Mouse (Mus musculus) megakaryocyte progenitor cell, adult 5-6 weeks (primary cell): ENCODE data around the gene Glycam1. TPM values are rescaled to one million over a fixed set of nuclear protein-coding genes. Genes with fewer than 3 reads are reported as not detected.

Experiments
- ATAC-seq: replicated peaks from 2 replicates; pipeline ENCODE4 v1.8.0; 2016; ENCODE audit warnings: mild to moderate bottlenecking, moderate TSS enrichment, inconsistent platforms; ENCODE audit not compliant: poor library complexity
- total RNA-seq, 2 experiments: library from RNA; stranded (forward) in 1 of 2; stranded (reverse) in 1 of 2; fragments of 157-497, 149-512 nt in 1 of 2; fragments of 200-1000 nt in 1 of 2; gene quantifications; 2 replicates each; pipeline versions ENCODE4 v1.2.3 to v1.2.4; 2015 to 2017

The Glycam1 gene
- total RNA-seq (2015) (not detected in 2 replicates), total RNA-seq (2017) (not detected in 2 replicates)

DNA sequence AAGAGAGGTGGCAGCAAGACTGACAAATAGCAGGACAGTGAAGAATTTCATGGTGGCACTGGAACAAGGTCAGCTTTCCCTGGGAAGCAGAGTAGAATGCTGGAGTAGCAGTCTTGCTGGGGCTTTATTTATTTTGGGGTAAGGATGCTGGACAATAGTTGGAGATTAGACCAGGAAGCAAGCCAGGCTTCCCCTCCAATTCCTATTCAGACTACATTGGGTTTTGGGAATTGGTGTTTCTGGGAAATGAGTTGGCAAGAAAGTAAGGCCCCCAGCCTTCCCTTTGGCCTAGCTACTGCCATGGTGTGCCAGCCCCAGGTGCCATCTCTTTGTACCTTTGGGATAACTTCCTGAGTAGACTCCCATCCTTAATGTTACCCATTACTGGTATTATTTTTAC lies at the start of gene Glycam1:
TSS of gene Glycam1 (minus strand) at position 101 of the 400 bp plus-strand sequence.
- ATAC-seq: no peak

DNA sequence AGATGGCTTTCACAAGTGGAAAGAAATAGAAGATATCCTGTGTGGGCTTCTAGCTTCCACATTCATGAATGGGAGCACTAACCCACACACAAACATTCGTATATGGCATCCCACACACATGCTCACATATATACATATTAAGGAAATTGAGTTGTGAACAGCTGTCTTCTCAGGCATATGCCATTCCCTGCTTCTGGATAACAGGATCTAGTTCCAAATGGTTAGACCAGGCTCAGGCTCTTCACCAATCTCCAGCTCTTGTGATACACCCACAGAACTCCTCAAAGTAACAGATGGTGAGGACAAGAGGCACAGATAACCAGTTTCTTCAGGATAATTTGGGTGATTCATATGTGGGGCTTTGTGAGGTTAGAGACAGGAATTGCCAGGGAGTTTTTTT lies 39.6 kb upstream of the Glycam1 start:
- no peak for ATAC-seq

- ATAC-seq: no peak
These were observed 25.9 kb upstream of the Glycam1 start for GRCm38 (mm10) chr15:103590779-103591178.

DNA sequence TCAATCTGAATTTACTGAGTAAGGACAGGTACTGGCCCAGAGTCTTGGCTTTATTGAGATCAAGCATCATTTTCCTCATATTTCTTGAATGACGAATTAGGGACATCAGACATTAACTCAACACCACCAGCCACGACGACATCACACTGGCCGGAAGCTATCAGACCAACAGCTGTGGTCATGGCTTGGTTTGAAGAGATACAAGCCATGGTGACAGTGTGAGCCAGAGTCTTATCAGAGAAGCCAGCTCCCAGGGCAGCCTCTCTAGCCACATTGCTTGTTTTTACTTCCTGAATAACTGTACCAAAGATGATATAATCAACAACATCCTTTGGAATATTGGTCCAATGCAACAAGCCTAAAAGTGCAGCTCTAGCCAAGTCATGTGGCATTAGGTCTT lies 22.9 kb upstream of the Glycam1 start:
- peak; percentile 63 for ATAC-seq

- ATAC-seq: no peak
These were observed 21.0 kb upstream of the Glycam1 start for GRCm38 (mm10) chr15:103585876-103586275.

DNA sequence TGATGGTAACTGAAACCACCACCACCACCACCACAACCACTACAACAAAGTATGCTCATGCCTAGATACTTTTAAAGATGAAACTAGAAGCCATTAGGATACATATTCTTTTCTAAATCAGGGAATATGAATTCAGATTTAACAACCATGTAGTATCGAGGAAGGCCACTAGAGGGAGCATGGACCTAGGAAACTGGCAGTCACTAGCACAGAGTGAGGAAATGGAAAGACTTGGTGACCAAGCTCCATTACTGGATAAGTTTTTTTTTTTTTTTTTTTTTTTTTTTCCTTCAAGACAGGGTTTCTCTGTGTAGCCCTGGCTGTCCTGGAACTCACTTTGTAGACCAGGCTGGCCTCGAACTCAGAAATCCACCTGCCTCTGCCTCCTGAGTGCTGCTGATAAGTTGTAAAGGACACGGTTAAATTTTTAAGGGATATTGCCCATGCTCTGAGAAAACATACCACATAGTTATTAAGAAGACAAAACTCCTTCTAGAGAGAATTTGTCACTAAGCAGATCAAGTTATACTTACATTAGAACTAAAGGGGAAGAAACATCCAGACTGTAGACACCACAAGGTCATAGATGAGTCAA lies 12.7 kb downstream of the Glycam1 start:
- ATAC-seq: peak; percentile 94

- no peak for ATAC-seq
These were observed 13.8 kb downstream of the Glycam1 start for GRCm38 (mm10) chr15:103551053-103551452.

- ATAC-seq: peak; percentile 53; the same call in 1 of the 2 replicates
These were observed 15.4 kb downstream of the Glycam1 start for GRCm38 (mm10) chr15:103549475-103549874.

GRCm38 (mm10) chr15:103547983-103548382 lies 16.9 kb downstream of the Glycam1 start:
- ATAC-seq: no peak

DNA sequence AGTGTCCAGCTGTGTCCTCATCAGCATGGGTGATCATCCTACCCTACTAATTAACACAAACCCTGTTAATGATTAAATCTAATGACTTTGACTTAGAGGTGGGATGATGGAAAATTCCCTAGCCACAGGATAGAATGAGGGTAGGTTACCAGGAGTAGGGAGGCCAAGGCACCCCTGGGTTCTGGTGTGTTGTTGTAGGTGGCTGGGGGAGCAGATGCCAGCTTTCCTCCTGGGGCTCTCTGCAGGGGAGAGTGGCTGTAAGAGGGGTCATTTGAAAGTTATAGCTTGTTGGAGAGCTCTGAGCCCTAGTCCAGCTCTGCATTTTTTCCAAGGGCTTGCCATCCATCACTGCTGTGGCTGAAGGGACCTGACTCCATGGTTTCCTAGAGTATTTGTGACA lies 22.4 kb downstream of the Glycam1 start:
- ATAC-seq: no peak

- no peak for ATAC-seq
These were observed 24.2 kb downstream of the Glycam1 start for GRCm38 (mm10) chr15:103540646-103541045.

- no peak for ATAC-seq
These were observed 25.6 kb downstream of the Glycam1 start for GRCm38 (mm10) chr15:103539259-103539658.

DNA sequence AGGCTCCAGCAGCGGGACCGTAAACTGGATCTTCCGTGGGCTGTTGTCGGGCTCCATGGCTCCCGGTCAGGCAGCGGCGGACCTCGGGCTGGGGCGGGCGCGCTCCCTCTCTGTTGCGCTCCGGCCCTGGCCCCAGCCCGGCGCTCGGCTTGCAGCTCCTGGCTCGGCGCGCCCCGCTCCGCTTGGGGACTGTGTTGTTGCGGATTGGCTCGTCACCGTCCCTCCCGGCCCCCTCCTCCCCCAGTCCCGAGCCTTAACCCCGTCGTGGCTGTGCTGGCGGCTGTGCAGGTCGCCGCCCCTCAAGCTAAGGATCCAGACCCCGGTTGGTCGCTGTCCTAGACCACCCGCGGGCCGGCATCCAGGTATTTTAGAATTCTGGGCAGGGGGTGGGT lies 27.1 kb downstream of the Glycam1 start, which contains the start of gene Ppp1r1a:
TSS of gene Ppp1r1a (minus strand) at position 182 of the 392 bp plus-strand sequence.
- ATAC-seq: no peak; the same call in 1 of the 2 replicates

DNA sequence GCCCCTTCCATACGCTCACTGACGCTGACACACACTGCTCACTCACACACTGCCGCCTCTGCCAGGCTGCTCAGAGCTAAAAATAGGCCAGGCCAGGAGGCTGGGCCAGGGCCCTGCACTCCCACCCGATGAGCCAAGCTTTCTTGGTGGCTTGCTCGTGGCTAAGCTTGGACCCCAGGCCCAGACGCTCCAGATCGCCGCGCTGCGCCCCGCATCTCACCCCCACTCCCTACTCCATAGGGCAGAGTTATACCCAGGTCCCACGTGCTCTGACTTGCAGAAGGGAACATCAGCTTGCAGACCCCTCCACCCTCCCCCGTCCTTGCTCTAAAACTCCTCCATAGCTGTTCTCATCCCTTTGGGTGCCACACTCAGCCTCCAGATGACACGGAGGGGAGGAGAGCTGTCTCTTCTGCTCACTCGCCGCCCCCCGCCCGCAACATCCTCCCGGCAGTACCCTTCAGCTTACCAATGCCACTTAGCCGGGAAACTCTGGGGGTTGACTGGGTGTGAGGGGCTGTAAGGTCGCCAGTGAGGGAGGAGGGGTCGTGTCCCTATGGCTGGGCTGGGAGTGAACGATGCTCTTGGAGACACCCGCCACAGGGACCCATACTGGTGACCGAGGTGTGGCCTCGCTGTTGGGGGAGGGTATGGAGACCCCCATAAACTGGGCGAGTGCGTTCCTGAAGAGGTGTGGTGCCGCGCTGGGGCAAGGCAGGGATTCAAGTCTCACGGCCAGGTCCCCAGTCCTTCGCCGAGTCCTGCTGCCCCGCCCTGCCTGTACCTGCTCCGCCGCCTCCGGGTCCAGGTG lies 27.7 kb downstream of the Glycam1 start:
- 0 out of 2 replicates have a peak, but pooled peaks have one; percentile 7 for ATAC-seq

- ATAC-seq: no peak
These were observed 28.4 kb downstream of the Glycam1 start for GRCm38 (mm10) chr15:103536456-103536855.

DNA sequence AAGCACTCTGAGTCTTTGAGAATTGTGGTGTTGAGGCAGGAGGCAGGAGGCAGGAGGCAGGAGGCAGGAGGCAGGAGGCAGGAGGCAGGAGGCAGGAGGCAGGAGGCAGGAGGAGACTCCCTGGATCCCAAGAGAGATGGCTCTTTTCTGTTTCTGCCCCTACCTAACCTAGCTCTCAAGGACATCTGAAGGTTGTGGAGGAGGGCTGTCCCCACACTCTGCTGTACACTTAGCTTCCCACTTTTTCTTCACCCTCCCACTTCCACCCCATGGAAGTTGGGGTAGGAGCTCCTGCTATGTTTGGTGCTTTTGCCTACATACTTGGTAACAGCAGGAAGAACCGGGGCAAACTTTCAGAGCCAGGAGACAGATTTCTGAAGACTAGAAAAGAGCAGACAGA lies 29.1 kb downstream of the Glycam1 start:
- no peak for ATAC-seq

- no peak for ATAC-seq
These were observed 29.9 kb downstream of the Glycam1 start for GRCm38 (mm10) chr15:103535030-103535429.

GRCm38 (mm10) chr15:103534054-103534620 lies 30.7 kb downstream of the Glycam1 start:
- ATAC-seq: no peak

GRCm38 (mm10) chr15:103530372-103530771 lies 34.5 kb downstream of the Glycam1 start:
- ATAC-seq: peak; percentile 96

- no peak for ATAC-seq
These were observed 41.7 kb downstream of the Glycam1 start for GRCm38 (mm10) chr15:103523156-103523555.

DNA sequence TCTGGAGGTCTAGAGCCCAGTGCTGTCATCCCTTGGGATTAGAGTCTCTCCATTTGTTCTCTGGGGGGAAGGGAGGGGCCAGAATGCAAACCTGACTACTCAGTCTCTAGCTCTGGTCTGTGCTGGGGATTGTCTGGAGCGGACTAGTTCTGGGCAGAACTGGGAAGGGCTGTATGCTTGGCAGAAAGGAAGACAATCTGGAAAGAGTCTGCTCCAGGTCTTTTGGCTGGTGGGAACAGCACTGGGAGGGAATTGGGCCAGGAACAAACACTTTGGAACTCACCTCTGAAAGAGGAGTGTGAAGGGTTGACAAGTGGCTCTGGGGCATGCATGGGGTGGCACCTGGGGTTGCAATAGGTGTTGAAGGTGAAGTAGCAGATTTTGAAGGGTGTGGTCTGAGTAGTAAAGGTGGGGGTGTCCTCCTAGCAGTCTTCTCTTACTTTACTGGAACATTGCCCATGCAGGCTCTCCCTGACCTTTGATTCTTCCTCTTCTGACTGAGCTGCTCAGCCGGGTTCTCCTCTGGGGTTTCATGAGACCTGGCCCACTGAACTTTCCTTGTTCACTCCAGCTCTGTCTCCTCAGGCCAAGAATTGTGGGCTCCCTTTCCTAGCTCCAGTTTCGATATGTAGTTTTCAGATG lies 42.3 kb downstream of the Glycam1 start:
- ATAC-seq: no peak
